ENCODE assay signal across 22 mouse cellular contexts in genomic region chr4:139555235-139555634, GRCm38 (mm10). TPM values are rescaled to one million over a fixed set of nuclear protein-coding genes. Genes with fewer than 3 reads are reported as not detected.
DNase-seq lines count a peak whose midpoint lies in the region; ATAC-seq lines count a peak whose summit lies in the region.
"Had no signal": no experiment of that assay in that cellular context is flagged by ENCODE, and none has a peak within 500 bp of the region (broad histone marks: within the 10 kb centered on the region; RNA-seq: fewer than 3 reads in every experiment).

No protein-coding gene starts in this region.

- no peaks in the 10 kb centered on the region for H3K9me3 ChIP-seq in heart, embryonic 10.5 days
- no peaks in the 10 kb centered on the region for H3K9me3 ChIP-seq in heart, embryonic 15.5 days (replicated peaks)
- 0 out of 2 replicates have a peak, but pooled peaks cover 5% of the 10 kb centered on the region for H3K9me3 ChIP-seq in heart, embryonic 11.5 days (replicated peaks; ENCODE audit: control insufficient read depth, low read length)
- H3K9me3 ChIP-seq: embryonic facial prominence, embryonic 15.5 days; G1E had no signal

- 86% methylated on average over 11 of the region's 11 CpGs for WGBS in heart, embryonic 10.5 days
- WGBS in heart, embryonic 15.5 days, result 80% methylated on average over 11 of the region's 11 CpGs
- WGBS in heart, embryonic 11.5 days (ENCODE audit: insufficient replicate concordance), result 84% methylated on average over 11 of the region's 11 CpGs

- H3K4me1 ChIP-seq in heart, embryonic 10.5 days, result 0 out of 2 replicates have a peak, but pooled peaks cover 10% of the 10 kb centered on the region
- H3K4me1 ChIP-seq in heart, embryonic 15.5 days (replicated peaks), result peaks cover 5% of the 10 kb centered on the region; the same call in 1 of the 2 replicates
- no peaks in the 10 kb centered on the region; the same call in 1 of the 2 replicates for H3K4me1 ChIP-seq in heart, embryonic 11.5 days (ENCODE audit: control insufficient read depth, insufficient read depth, low read length)
- H3K4me1 ChIP-seq: embryonic facial prominence, embryonic 13.5 days; embryonic facial prominence, embryonic 15.5 days; forebrain, embryonic 10.5 days; forebrain, embryonic 12.5 days had no signal

- no peaks in the 10 kb centered on the region for H3K36me3 ChIP-seq in heart, embryonic 10.5 days
- H3K36me3 ChIP-seq in heart, embryonic 15.5 days, result no peaks in the 10 kb centered on the region
- H3K36me3 ChIP-seq in heart, embryonic 11.5 days (ENCODE audit: control insufficient read depth, insufficient read depth, low read length), result no peaks in the 10 kb centered on the region
- H3K36me3 ChIP-seq: embryonic facial prominence, embryonic 13.5 days; embryonic facial prominence, embryonic 15.5 days; forebrain, embryonic 10.5 days; forebrain, embryonic 12.5 days; G1E had no signal

- no peak overlapping the region for H3K4me2 ChIP-seq in heart, embryonic 15.5 days
- no peak overlapping the region for H3K4me2 ChIP-seq in heart, embryonic 11.5 days
- H3K4me2 ChIP-seq: embryonic facial prominence, embryonic 15.5 days had no signal

- peak; percentile 91 for DNase-seq in heart, adult 11 months
- DNase-seq in heart, embryonic 10.5 days (ENCODE audit: low spot score), result no peak
- peak; percentile 58 for DNase-seq in testis, postnatal 10 days (ENCODE audit: low spot score)
- DNase-seq in testis, postnatal 14 days (ENCODE audit: low spot score), result no peak
- DNase-seq: adrenal gland, adult 2 months; adrenal gland, postnatal 25 days; B cell, adult 2 months; cerebellum, adult 11 months; cerebellum, adult 8-10 months had no signal

- no peak overlapping the region for H3K9ac ChIP-seq in heart, embryonic 15.5 days
- no peak overlapping the region for H3K9ac ChIP-seq in heart, embryonic 11.5 days (ENCODE audit: low read depth, low read length)
- H3K9ac ChIP-seq: embryonic facial prominence, embryonic 13.5 days; embryonic facial prominence, embryonic 15.5 days; forebrain, embryonic 12.5 days had no signal

- no peaks in the 10 kb centered on the region for H3K27me3 ChIP-seq in heart, embryonic 10.5 days (ENCODE audit: insufficient read depth, poor library complexity, severe bottlenecking)
- H3K27me3 ChIP-seq in heart, embryonic 15.5 days, result no peaks in the 10 kb centered on the region
- H3K27me3 ChIP-seq in heart, embryonic 11.5 days (ENCODE audit: control insufficient read depth, insufficient read depth, low read length), result no peaks in the 10 kb centered on the region
- H3K27me3 ChIP-seq: embryonic facial prominence, embryonic 13.5 days; embryonic facial prominence, embryonic 15.5 days; forebrain, embryonic 12.5 days had no signal

- no peak overlapping the region for H3K4me3 ChIP-seq in heart, embryonic 10.5 days
- no peak overlapping the region for H3K4me3 ChIP-seq in heart, embryonic 15.5 days
- no peak overlapping the region for H3K4me3 ChIP-seq in heart, embryonic 11.5 days (ENCODE audit: low read depth, low read length)
- H3K4me3 ChIP-seq: embryonic facial prominence, embryonic 13.5 days; embryonic facial prominence, embryonic 15.5 days; erythroblast, embryonic 14.5 days; forebrain, embryonic 10.5 days; forebrain, embryonic 12.5 days had no signal

- ATAC-seq in heart, embryonic 15.5 days (replicated peaks; ENCODE audit: insufficient number of reproducible peaks, insufficient read depth, low FRiP score, low read depth), result no peak
- no peak for ATAC-seq in heart, embryonic 11.5 days (replicated peaks; ENCODE audit: insufficient number of reproducible peaks, low FRiP score, low TSS enrichment)
- ATAC-seq: CD4-positive, CD25-positive, alpha-beta regulatory T cell, adult 4 months; forebrain, embryonic 14.5 days; forebrain, embryonic 16.5 days had no signal

- H3K27ac ChIP-seq in heart, embryonic 10.5 days, result no peak overlapping the region
- H3K27ac ChIP-seq in heart, embryonic 15.5 days, result 0 out of 2 replicates have a peak overlapping the region, but pooled peaks have one; percentile 13
- no peak overlapping the region for H3K27ac ChIP-seq in heart, embryonic 11.5 days (ENCODE audit: low read depth, low read length)
- H3K27ac ChIP-seq: embryonic facial prominence, embryonic 13.5 days; embryonic facial prominence, embryonic 15.5 days; forebrain, embryonic 10.5 days; forebrain, embryonic 12.5 days had no signal

RNA-seq across cellular contexts. Expression of gene Iffo2, which starts 24.9 kb away (rescaled TPM):
- polyA plus RNA-seq in heart, embryonic 10.5 days (2016; fragmentation: Nextera tagmentation; extraction: Ambion mirVana), result 3.4 and 4.8 TPM in 2 replicates
- 2.4 and 3.4 TPM in 2 replicates for polyA plus RNA-seq in heart, embryonic 15.5 days (2015; fragmentation: Nextera tagmentation; extraction: Ambion mirVana)
- 2.2 and 2.7 TPM in 2 replicates for polyA plus RNA-seq in heart, embryonic 11.5 days (2014; fragmentation: Nextera tagmentation; extraction: Ambion mirVana)
- polyA plus RNA-seq: erythroblast, embryonic 14.5 days had no signal

RNA-seq across cellular contexts. Expression of gene Gm21969, which starts 47.8 kb away (rescaled TPM):
- not detected in 2 replicates for polyA plus RNA-seq in heart, embryonic 10.5 days (2016; fragmentation: Nextera tagmentation; extraction: Ambion mirVana)
- 0.05 TPM in 1 of 2 replicates, not detected in the other for polyA plus RNA-seq in heart, embryonic 15.5 days (2015; fragmentation: Nextera tagmentation; extraction: Ambion mirVana)
- polyA plus RNA-seq in heart, embryonic 11.5 days (2014; fragmentation: Nextera tagmentation; extraction: Ambion mirVana), result not detected in 2 replicates
- polyA plus RNA-seq: brain, embryonic 14.5 days; CD4-positive, CD25-positive, alpha-beta regulatory T cell, adult 4 months; embryonic facial prominence, embryonic 11.5 days; embryonic facial prominence, embryonic 13.5 days; embryonic facial prominence, embryonic 15.5 days; forebrain, embryonic 10.5 days; forebrain, embryonic 12.5 days; forebrain, embryonic 14.5 days; forebrain, embryonic 16.5 days had no signal

Comparison
In these comparisons a context has a peak if more than half of its experiments do, and no peak if none do; other contexts are left out.
1. DNase-seq: peak in heart, adult 11 months (single experiment) and testis, postnatal 10 days (single experiment); none in heart, embryonic 10.5 days (single experiment) and testis, postnatal 14 days (single experiment).